Mouse (Mus musculus) liver, postnatal 0 days (tissue): Measurements from ENCODE around the gene Cntnap4.

Experiments used
- CTCF ChIP-seq: sonication (generic); IDR thresholded peaks from 2 replicates; pipeline ENCODE4 v1.5.1; 2016; ENCODE audit warnings: antibody characterized with exemption, low read depth
- EP300 ChIP-seq: IDR thresholded peaks from 2 replicates; pipeline ENCODE4 v1.6.1; 2016; ENCODE audit warnings: antibody characterized with exemption, low read depth, mild to moderate bottlenecking

- TF ChIP-seq CTCF (no peak), EP300 (no peak)
Measured at GRCm38 (mm10) chr8:112841057-112841456, 271.2 kb downstream of the Cntnap4 start.
